Mouse (Mus musculus) T-helper 2 cell (primary cell): ENCODE data around the gene Adamts1.

Source experiments
- in situ Hi-C: fragments of 300-600 bp; cut with MboI, MseI; formaldehyde crosslinking; loops from one replicate; pipeline ENCODE4 v1.15.1; 2025; ENCODE audit warnings: high pct_unique_total_duplicates

Adamts1 gene

DNA sequence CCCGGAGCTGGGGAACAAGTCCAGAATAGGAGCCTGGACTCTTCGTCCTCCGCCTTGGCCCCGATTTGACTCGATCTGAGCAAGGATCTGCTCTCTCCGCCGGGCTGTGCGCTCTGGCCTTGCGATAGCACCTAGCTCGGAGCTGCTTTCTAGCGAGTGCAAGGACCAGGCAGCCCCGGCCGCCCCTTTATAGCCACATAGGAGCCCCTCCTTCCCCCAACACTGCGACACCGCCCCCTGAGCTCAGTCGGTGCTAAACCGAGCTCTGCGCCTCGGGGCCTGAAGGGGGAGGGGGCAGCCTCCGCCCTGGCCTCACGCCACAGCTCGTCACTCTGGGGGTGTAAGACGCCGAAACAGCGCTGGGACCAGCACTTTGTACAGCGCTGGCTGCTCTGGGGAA lies at the start of gene Adamts1:
Adamts1 (minus strand) TSS at position 160 of the 400 bp plus-strand sequence.
- in situ Hi-C loops: loop anchor here (10.0 to 25.0 kb wide), 2 partner anchors 609 to 1442 kb away; no protein-coding TSS in a partner anchor

DNA sequence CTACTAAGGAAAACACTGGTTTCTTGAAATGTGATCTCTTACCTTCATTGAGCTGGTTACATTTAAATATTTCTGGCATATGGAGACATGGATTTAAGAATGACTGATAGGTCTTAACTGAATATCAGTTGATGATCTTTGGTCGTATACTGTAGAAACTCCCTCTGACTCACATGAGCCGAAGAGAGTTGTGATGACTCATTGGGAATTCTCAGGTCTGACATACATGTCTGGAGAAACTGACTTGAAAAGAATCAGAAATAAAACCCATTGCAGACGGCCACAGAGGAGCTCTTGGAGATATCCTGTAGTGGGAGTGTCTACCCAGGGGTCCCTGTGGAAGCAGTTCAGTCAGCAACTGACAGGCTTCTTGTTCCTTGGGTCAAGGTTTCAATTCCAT lies 24.2 kb upstream of the Adamts1 start:
- in situ Hi-C loops: no loop called here

DNA sequence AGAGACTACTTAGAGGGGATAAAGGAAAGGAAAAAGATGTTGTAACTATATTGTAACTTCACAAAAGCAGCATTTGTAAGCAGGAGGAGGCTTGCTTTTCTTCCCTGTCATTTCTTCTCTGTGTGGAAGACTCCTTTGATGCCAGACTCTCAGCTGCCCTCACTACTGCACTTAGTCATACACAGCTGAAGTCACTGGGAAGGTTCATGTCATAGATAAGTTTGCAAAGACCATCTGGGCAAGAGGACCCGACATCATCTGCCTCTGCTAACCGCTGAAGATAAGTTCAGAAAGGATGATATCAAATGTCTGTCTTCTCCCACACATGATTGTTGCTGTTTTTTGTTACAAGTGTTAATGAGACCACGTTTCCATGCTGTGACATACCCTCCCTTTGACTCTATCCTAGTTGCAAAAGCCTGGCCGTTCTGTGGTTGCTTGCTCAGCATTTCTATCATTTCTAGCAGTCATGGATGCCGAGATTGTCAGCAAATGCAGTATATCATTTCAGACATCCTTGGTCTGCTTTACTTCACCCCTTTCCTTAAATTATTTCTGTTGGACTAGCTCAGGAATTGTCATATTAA lies 19.5 kb upstream of the Adamts1 start:
- in situ Hi-C loops: loop anchor here (25.0 kb wide), 1 partner anchor 590 kb away; no protein-coding TSS in a partner anchor

DNA sequence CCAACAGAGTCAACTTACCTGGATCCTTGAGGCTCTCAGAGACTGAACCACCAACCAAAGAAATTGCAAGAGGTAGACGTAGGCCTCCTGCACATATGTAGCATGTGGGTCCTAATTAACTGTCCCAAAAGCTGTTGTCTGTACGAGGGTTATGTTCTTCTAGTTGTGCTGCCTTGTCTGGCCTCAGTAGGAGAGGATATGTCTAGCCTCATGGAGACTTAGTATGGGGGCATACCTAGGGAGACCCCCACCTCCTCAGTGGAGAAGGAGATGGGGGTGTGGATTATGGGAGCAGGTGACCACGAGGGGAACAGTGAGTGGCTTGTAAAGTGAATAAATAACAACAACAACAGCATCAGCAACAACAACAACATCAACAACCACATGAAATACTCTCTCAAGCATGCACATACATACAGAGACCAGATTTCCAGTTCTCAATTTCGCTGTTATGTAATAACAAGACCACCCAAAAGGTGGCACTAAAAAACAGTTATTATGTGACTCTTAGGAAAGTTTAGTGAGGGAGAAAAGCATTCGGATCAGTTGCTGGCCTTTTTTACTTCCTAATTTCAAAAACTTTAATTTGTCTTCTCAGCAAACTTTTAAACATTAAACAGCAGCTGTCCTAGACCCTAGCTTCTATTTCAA lies 17.0 kb upstream of the Adamts1 start:
- in situ Hi-C loops: loop anchor here (25.0 kb wide), 1 partner anchor 592 kb away; no protein-coding TSS in a partner anchor

DNA sequence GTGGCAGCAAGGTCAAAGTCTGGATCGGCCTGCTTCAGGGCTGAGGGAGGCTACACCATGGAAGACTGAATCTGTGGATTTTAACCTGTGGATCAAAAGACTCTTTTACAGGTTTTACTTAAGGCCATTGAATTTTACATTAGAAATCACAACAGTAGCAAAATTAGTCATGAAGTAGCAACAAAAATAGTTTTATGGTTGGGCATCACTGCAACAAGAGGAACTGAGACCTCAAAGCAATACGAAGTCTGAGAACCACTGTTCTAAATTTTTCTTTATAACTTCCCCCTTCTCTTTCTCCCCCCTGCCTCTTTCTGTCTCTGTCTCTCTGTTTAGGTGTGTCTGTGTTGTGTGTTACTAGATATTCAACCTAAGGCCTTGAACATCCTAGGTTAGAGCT lies 11.2 kb upstream of the Adamts1 start:
- in situ Hi-C loops: loop anchor here (25.0 kb wide), 1 partner anchor 598 kb away; no protein-coding TSS in a partner anchor

DNA sequence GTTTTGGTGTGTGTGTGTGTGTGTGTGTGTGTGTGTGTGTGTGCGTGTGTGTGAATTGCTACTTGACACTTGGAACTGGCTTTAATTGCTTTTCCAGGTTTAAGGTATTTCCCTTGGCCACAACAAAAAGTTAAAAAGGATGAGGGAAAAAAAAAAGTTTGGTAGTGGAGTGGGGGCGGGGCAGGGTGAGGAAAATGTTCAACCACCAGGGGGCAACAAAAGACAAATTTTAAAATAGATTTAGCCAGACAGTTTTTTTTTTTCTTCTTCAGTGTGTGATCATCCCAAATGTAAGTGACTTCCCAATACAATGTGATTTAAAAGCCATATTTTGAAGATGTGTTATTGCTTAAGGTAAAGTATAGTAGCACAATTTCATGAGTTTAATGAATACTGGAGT lies 4.7 kb upstream of the Adamts1 start:
- in situ Hi-C loops: loop anchor here (10.0 to 25.0 kb wide), 2 partner anchors 605 to 1437 kb away; no protein-coding TSS in a partner anchor

DNA sequence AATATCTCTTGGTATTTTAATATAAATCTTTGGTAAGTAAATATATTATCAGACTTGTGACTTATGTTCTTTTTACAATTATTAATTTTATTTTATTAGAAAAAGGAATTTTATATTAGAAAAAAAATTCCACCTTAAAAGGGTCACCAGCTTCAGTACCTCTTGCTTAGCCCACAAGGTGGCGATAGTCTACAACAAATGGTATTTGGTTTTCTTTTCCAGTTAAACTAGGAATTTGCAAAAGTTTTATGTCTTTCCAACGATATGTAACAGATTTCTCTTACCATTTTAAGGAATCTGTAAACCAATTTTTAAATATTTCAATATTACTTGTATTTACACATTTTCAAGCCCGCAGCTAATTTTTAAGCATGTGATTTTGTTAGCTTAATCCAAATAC lies 4.2 kb upstream of the Adamts1 start:
- in situ Hi-C loops: loop anchor here (10.0 to 25.0 kb wide), 2 partner anchors 605 to 1438 kb away; no protein-coding TSS in a partner anchor

DNA sequence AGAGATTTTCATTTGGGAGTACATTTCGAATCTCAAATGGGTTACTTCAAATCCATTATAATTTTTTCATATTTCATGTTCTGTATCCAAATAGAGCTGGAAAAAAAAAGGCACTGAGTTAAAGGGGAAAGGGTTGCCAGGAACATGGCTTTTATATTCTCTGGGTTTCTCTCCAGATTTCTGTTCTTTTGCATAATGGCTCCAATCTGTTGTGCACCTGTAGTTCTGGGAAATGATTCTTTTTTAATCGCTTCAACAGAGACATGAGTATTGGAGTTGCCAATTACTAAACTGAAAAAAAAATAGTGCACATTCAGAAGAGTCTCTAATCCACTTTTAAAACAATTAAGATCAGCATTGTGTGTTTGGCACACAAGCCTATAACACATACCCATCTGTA lies 2.7 kb upstream of the Adamts1 start:
- in situ Hi-C loops: loop anchor here (10.0 to 25.0 kb wide), 2 partner anchors 607 to 1439 kb away; no protein-coding TSS in a partner anchor

DNA sequence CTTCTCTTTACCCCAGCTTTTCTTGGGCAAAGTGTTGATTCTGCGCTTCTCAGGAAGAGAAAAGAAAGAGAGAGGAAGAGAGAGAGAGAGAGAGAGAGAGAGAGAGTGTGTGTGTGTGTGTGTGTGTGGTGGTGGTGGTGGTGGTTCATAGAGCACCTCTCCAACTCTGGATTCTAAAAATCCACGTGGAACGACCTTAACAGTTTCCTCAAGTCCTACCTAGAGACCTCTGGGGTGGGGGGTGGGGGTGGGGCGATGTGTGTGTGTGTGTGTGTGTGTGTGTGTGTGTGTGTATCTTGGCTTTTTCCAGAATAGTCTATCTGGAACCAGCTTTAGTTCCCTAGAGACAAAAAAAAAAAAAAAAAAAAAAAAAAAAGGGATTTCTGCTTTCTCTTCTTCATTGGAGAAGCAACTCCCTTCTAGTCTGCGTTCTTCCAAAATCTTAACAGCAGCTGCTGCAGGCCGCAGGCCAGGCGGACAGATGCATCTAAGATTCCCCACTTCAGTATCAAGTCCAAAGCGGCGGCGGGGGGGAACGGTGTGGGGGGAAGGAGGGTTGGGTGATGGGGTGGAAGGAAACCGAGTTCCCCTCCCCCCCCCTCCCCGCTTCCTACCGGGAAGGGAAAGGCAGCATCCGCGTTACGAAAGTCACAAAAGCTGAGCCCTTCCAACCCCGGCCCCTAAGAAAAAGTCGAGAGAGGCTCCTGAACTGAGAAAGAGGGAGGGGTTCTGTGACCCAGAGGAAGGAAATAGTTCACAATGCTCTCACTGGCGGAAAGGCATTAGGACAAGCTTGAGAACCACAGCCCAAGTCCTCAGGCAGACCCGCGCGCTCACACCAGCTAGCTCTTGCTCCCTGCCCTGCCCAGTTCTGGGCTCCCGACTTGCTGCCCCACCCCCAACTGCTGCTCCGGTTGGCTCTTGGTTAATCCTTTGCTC lies 969 bp upstream of the Adamts1 start:
- in situ Hi-C loops: loop anchor here (10.0 to 25.0 kb wide), 2 partner anchors 608 to 1441 kb away; no protein-coding TSS in a partner anchor

DNA sequence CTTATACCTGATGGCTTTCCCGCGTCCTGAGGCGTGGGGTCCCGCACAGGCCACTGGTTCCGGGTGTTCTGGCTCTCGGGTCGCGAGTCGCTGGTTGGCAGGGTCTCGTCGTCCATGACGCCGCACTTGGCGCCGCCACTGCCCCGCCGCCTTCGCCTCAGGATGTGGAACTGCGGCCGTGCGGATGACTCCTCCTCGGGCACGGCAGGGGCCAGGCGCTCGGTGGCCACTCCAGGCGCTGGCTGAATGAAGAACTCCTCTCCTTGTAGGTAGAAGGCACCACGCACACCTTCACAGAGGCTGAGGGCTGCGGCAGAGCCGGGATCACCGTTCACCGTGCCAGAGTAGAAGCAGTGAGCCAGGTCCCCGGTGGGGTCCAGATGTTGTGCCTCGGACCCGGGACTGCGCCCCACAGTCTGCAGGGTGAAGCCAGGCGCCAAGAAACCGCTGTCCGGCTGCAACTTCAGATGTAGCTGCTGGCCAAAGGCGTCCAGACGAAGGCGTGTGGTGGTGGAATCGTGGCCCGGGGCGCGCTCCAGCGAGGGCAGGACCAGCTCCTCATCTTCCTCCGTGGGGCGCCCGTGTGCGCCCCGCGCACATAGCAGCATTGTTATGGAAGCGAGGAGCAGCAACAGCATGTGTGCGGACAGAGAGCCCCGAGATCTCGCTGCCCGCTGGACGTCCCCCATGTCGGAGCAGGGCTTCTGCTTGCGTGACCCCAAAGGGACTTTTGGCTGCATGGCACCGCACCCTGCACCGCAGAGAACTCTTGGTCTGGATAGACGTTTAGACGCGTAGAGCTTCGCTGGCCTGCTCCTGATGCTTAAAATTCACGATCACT lies 722 bp downstream of the Adamts1 start:
- in situ Hi-C loops: loop anchor here (10.0 to 25.0 kb wide), 2 partner anchors 610 to 1443 kb away; no protein-coding TSS in a partner anchor

DNA sequence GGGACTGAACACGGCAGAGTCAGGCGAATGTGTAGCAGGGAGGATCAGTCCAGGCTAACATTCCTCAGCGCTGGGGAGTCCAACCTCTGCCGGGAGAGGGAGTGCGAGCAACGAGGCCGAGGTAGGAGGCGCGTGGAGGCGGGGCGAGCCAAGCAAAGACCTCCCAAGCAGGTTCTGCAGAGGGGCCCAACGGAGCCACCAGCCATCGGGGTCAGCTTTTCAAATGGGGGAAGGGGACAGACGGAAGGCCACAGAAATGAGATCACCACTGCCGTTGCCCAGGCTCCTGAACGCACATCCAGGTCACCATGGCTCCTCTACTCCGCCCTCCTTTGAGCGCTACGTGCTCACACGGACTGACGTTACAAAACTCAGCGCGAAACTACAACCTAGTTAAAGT lies 1.7 kb downstream of the Adamts1 start:
- in situ Hi-C loops: loop anchor here (10.0 to 25.0 kb wide), 2 partner anchors 611 to 1444 kb away; no protein-coding TSS in a partner anchor

DNA sequence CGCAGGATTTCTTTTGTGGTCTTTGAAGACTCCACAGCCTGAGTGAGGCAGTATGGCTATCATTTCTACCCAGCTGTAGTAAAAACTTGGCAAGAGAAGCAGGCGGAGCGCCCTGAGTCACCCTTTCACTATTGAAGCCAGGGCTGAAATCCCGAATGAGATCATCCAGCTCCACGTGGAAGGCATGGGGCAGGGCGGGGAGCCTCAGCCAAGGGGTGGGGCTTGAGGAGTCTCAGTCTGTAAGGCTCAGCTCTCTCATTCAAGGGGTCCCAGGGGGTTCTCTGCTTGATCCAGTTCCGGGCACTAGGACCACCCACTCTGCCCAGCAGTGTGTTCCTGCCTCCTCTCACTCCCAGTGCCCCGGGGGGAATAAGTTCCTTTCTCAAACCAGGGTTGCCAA lies 2.2 kb downstream of the Adamts1 start:
- in situ Hi-C loops: loop anchor here (10.0 to 25.0 kb wide), 2 partner anchors 612 to 1444 kb away; no protein-coding TSS in a partner anchor

DNA sequence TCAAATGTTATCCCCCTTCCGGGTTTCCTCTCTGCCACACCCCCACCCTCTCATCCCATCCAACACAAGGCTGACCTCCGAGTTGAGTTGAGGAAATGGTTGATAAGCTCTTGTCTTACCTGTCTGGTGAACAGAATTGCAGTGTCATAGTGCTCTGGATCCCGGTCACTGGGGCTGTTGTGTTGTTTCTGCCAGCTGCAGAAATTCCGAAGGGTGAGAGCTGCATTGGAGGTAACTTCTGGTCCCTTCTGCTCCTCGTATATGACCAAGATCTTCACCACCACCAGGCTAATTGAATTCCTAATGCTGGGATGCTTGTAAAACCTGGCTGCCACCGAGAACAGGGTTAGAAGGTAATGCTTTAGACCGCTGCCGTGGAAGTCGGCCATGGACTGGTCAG lies 2.9 kb downstream of the Adamts1 start:
- in situ Hi-C loops: loop anchor here (10.0 to 25.0 kb wide), 2 partner anchors 612 to 1445 kb away; no protein-coding TSS in a partner anchor

DNA sequence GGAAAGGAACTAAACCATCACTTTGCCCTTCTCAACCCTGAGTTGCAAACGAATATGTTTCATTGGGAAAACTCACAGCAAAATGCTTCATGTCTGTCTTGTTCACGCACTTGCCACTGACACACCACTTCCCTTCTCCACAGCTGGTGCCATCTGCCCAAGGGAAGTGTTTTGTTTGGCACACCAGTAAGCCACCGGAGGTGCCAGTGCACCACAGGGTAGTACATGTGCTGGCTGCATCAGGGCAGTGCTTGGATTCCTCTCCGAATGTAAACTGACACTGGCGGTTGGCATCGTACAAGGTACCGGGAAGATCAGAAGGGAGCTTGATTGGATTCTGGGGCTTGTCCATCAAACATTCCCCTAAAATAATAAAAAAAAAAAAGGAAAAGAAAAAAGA lies 4.6 kb downstream of the Adamts1 start:
- in situ Hi-C loops: no loop called here

DNA sequence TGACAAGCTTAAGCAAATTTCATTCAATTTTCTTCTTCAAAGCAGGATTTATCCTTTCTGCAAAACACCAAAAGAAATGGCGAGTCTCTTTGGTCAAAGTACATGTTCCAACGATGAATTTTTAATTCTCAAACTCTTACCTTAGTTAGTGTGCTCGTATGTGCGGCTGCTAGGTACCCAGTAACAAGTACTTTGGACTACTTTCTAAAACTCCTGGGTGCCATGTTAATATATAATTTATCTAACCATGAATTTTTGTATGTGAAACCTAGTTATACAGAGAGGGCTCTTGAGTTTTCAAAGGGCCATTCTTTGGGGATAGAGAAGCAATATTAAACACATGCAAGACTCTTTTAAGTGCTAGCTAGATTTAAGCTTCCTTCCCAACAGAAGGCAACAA lies 5.8 kb downstream of the Adamts1 start:
- in situ Hi-C loops: no loop called here

DNA sequence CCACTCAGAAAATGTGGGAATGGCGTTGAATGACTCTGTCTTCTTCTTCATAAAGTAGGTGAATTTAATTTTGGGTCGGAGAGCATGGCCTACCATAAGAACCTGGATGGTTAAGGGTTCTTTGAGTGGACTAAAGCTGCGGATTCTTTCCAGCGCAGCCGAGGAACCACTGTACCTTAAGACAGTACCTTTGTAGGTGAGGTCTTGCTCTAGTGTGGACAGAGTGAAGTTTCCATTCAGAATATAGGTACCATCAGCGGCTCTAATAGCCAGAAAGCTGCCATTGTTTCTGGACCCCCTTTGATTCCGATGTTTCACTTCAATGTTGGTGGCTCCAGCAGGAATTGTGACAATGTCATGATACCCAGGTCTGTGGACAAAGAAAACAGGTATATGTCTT lies 7.2 kb downstream of the Adamts1 start:
- in situ Hi-C loops: no loop called here

DNA sequence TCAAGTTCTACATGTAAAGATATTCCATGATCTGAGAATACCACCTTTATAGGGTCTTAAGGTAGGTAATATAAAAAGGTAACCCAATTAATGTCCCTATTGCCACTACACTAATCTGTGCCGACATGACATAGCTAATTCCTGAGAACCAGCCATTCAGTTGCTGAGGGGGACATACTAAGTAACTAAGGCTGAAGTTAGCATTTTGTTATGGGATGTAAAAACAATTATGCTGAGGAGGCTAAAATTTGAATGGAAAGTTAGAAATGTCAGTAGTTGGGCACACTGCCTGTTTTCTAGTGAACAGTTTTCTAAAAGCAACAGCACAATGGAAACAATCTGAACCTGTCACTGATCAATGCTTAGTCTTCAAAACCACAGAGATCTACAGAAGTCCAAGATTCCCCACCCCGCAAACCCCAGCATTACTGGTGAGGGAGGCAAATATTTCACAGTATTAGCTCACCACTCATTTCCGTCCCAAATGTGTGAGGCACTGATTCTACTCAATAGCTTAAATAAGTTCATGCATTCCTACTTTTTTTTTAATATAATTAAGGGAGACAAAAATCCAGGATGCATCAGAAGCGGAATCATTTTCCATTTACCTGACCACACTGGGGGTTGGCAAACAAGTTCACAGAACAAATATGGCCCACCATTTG lies 9.6 kb downstream of the Adamts1 start:
- in situ Hi-C loops: no loop called here

DNA sequence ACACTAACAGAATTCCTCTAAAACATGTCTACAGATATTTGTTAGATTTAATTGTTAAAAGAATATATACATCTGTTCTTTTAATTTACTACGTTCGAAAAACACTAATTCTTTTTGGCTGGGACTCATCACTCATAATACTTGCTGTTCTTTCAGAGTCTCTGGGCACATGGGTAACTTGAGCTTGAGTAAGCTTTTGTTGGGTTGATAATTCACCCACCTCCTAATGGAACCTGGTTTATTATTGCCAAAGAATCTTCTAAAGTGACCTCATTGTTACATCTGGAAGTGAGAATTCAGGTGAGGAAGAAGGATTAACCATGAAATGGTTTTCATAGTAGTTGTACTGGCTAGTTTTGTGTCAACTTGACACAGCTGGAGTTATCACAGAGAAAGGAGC lies 21.8 kb downstream of the Adamts1 start:
- in situ Hi-C loops: no loop called here

DNA sequence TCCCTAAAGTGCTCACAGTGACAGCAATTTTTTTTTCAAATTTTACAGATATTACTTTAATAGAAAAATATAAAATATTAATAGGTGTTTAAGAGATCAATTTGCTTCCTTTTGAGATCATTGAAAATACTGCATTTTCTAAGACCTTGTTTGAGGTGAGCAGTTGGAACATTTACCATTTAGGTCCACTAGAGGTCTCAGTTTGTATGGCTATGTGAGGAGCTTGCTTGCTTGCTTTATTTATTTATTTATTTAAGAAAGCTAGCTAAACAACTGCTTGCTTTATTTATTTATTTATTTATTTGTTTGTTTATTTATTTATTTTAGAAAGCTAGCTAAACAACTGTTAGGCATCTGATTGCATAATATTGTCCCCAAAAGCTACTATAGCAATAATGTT lies 23.1 kb downstream of the Adamts1 start:
- in situ Hi-C loops: no loop called here

DNA sequence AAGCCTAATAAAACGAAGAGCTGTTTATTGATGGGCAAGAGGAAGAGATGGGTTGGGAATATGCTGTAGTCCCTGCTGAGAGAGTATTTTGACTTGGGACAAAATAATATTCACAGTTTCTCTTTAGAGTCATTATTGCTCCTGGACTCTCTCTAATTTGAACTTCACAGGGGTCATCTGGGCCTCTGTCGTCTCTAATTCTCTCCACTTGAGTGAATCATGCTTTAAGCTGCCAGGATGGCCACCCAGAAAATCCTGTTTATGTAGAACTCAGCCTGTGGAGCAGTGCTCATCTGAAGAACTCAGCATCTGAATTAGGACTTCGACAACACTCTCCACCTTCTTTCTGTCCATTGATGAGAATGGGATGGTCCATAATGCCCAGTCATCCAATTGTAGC lies 30.6 kb downstream of the Adamts1 start:
- in situ Hi-C loops: no loop called here
